Mouse (Mus musculus) small intestine, adult 2 months (tissue): ENCODE data around the gene Tmie.
A peak's percentile ranks its signal among the peaks of the same experiment; 100 is the strongest.

Experiments used
- CTCF ChIP-seq: fragments of 200-500 bp; IDR thresholded peaks from 2 replicates; pipeline ENCODE4 v1.5.1; 2012; ENCODE audit warnings: low read depth, mild to moderate bottlenecking, control low read depth, inconsistent platforms, low read length, moderate library complexity, mixed read lengths; ENCODE audit not compliant: insufficient replicate concordance, insufficient read length; ENCODE audit errors: extremely low read depth
- POLR2A ChIP-seq: fragments of 200-500 bp; IDR thresholded peaks from 2 replicates; pipeline ENCODE4 v1.6.1; 2012; ENCODE audit warnings: low read depth, mild to moderate bottlenecking, control low read depth, inconsistent platforms, low read length, moderate library complexity

GRCm38 (mm10) chr9:110890026-110890783, 10.3 kb upstream of the Tmie start:
- TF ChIP-seq CTCF: 0 out of 2 replicates have a peak, but pooled peaks have one; percentile 27
- no peak for TF ChIP-seq POLR2A
